Mouse (Mus musculus) small intestine, adult 2 months (tissue): Measurements from ENCODE around the gene Mipep. TPM values are rescaled to one million over a fixed set of nuclear protein-coding genes. Genes with fewer than 3 reads are reported as not detected.
A peak's percentile ranks its signal among the peaks of the same experiment; 100 is the strongest.

Experiments
- H3K27ac ChIP-seq: fragments of 200-500 bp; 2 replicates; pipeline ENCODE4 v1.5.1; 2012; ENCODE audit warnings: low read depth, low read length, control low read depth, inconsistent platforms; ENCODE audit not compliant: insufficient read depth
- H3K27me3 ChIP-seq: fragments of 200-500 bp; 2 replicates; pipeline ENCODE4 v1.6.1; 2012; ENCODE audit warnings: mild to moderate bottlenecking, moderate library complexity, low read length, inconsistent platforms; ENCODE audit not compliant: control insufficient read depth, insufficient read depth
- H3K36me3 ChIP-seq: fragments of 200-500 bp; 2 replicates; pipeline ENCODE4 v1.6.1; 2012; ENCODE audit warnings: mild to moderate bottlenecking, low read length, control low read depth, inconsistent platforms; ENCODE audit not compliant: control insufficient read depth, insufficient read depth
- H3K4me1 ChIP-seq: fragments of 200-500 bp; 2 replicates; pipeline ENCODE4 v1.6.1; 2012; ENCODE audit warnings: low read length, inconsistent platforms, mixed read lengths; ENCODE audit not compliant: control insufficient read depth, insufficient read depth, insufficient read length
- H3K4me3 ChIP-seq: fragments of 200-500 bp; 2 replicates; pipeline ENCODE4 v1.5.1; 2012; ENCODE audit warnings: low read depth, mild to moderate bottlenecking, control low read depth, inconsistent platforms, low read length, moderate library complexity
- CTCF ChIP-seq: fragments of 200-500 bp; IDR thresholded peaks from 2 replicates; pipeline ENCODE4 v1.5.1; 2012; ENCODE audit warnings: low read depth, mild to moderate bottlenecking, control low read depth, inconsistent platforms, low read length, moderate library complexity, mixed read lengths; ENCODE audit not compliant: insufficient replicate concordance, insufficient read length; ENCODE audit errors: extremely low read depth
- POLR2A ChIP-seq: fragments of 200-500 bp; IDR thresholded peaks from 2 replicates; pipeline ENCODE4 v1.6.1; 2012; ENCODE audit warnings: low read depth, mild to moderate bottlenecking, control low read depth, inconsistent platforms, low read length, moderate library complexity
- WGBS: fragments of 180-500 bp; shearing (Covaris S2); methylation state at CpG from one replicate; pipeline ENCODE4 v1.1.7; 2018; 5-methylcytosine and 5-hydroxymethylcytosine counted together
- polyA plus RNA-seq: library from polyadenylated mRNA; depleted of rRNA; stranded (reverse); fragments of >200 nt; gene quantifications from 2 replicates; pipeline ENCODE4 v1.2.3, GENCODE M21; 2012

The Mipep gene
- polyA plus RNA-seq, 1 experiment: 6.2 TPM

DNA sequence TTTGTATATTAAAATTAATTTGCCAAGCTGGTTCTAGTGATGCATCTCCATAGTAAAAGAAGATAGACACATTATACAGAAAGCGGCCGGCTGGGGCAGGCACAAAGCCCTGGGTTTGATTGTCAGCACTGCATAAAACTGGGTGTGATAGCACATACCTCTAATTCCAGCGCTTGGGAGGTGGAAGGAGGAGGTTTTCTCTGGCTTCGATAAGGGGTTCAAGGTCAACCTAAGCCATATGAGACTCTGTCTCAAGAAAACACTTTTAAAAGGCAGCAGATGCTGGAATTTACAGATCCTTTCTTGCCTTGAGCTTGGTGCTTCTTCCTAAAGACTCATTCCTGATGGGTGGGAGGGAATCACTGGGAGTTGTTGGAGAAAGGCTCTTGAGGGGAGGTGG lies 19.8 kb upstream of the Mipep start:
- Histone ChIP-seq H3K27ac (peak overlapping the region; percentile 59; the same call in 1 of the 2 replicates), H3K36me3 (peaks cover 32% of the 10 kb centered on the region), H3K27me3 (no peaks in the 10 kb centered on the region), H3K4me1 (no peaks in the 10 kb centered on the region), H3K4me3 (no peak overlapping the region)
- 79% methylated on average over 4 of the region's 4 CpGs for WGBS
- TF ChIP-seq POLR2A (no peak), CTCF (no peak)

DNA sequence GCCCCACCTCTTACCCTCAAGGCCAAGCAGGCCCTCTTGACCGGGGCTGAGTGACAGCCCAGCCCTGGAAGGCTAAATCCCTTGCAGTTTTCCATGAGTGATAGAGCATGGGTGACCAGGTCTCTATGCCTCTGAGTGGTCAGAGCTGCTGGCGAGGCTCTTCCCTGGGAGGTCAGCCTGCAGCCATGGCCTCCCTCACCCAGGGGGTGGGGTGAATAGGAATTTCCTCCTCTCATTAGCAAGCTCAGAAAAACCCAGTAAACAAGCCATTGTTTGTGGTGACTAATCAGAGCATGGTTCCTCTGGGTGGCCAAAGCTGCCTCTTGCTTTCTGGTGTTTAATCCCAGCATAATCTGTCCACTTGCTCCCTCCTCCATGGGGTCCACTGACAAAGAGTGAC lies 19.3 kb upstream of the Mipep start:
- 64% methylated on average over 2 of the region's 2 CpGs for WGBS
- Histone ChIP-seq H3K4me1 (no peaks in the 10 kb centered on the region), H3K27ac (peak overlapping the region; percentile 63), H3K36me3 (peaks cover 30% of the 10 kb centered on the region), H3K4me3 (no peak overlapping the region), H3K27me3 (no peaks in the 10 kb centered on the region)
- no peak for TF ChIP-seq POLR2A
- TF ChIP-seq CTCF: no peak

DNA sequence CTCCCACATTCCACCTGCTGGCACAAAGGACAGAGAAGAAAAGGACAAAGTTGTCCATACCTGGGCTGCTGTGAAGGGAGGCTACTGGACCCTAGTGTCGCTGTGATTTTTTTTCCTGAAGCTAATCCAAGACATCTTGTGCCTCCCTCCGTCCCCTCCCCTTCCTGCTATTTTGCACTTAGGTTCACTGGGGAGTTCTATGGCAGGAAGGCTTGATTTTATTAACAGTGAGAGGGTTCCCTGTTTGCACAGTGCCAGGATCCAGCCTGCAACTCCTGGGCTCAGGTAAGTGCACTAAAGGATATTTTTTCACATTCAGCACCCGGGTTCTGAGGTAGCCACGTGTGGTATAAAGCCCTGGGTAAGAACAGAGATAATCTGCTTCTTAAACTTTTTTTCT lies 16.5 kb upstream of the Mipep start, which contains the start of gene C1qtnf9:
Gene C1qtnf9, plus strand, starts transcription at position 251 of the 400 bp plus-strand sequence.
- Histone ChIP-seq H3K27ac (no peak within 1 kb of the TSS), H3K27me3 (no peaks in the 10 kb centered on the region), H3K36me3 (peaks cover 5% of the 10 kb centered on the region; the same call in 1 of the 2 replicates), H3K4me3 (no peak within 1 kb of the TSS), H3K4me1 (no peaks in the 10 kb centered on the region)
- TF ChIP-seq POLR2A (no peak), CTCF (no peak)
- WGBS: 56% methylated on average over 4 of the region's 4 CpGs

DNA sequence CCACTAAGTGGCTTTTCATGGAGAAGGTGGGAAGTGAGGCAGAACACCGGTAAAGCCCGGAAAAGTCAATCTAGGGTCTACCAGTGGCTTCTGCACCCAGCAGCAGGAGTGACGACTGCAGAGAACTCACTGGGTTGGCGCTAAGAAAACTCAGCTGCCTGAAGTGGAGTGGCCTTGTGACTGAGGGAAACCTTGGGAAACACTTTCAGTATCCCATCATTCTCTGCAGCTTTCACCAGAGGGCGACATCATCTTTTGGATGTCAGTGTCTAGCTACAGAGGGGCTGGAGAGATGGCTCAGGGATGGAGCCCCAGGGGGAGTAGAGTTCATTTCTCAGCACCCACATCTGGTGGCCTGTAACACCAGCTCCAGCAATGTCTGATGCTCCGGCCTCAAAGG lies 15.0 kb upstream of the Mipep start:
- H3K27me3 ChIP-seq: no peaks in the 10 kb centered on the region
- no peaks in the 10 kb centered on the region for H3K36me3 ChIP-seq
- 47% methylated on average over 6 of the region's 6 CpGs for WGBS
- H3K4me1 ChIP-seq: no peaks in the 10 kb centered on the region
- no peak for TF ChIP-seq POLR2A
- no peak for TF ChIP-seq CTCF
- H3K4me3 ChIP-seq: no peak overlapping the region
- H3K27ac ChIP-seq: 0 out of 2 replicates have a peak overlapping the region, but pooled peaks have one; percentile 43

DNA sequence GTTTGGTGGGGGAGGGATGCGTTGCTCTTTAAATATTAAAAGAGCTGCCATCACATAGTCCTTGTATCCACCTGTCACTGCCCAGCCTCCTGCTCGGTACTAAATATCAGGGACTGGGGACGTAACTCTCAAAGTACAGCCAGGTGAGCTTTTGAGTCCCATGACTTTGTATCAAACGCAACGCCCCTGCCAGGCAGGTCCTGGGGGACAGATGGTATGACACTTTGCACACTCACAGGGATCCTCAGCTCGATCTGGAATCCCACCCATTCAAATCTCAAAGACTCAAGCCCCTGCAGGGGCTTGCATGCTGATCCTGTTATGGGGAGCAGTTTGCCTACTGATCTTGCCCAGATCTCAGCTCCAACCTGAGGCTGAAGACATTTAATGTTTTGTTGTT lies 13.8 kb upstream of the Mipep start:
- TF ChIP-seq POLR2A (no peak), CTCF (no peak)
- H3K27me3 ChIP-seq: no peaks in the 10 kb centered on the region
- 58% methylated on average over 6 of the region's 6 CpGs for WGBS

DNA sequence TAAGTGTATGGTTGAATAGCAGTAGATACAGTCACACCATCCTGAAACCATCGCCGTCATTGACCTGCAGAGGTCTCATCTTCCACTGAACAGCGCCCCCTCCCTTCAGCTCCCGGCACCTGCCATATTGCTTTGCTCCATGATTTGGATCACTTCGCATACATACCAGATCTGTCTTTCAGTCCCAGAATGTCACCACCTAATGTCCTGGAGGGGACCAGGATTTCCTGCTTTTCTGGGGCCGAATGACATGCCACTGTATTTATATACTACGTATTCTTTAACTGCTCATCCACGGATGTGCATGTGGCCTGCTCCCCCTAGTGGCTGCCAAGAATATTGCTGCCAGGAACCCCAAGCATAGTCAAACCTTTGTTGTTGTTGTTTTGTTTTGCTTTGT lies 13.3 kb upstream of the Mipep start:
- TF ChIP-seq CTCF: peak; percentile 99; the same call in 1 of the 2 replicates
- TF ChIP-seq POLR2A: no peak
- Histone ChIP-seq H3K4me1 (no peaks in the 10 kb centered on the region), H3K27ac (no peak overlapping the region), H3K4me3 (peak overlapping the region; percentile 21; the same call in 1 of the 2 replicates), H3K27me3 (no peaks in the 10 kb centered on the region), H3K36me3 (no peaks in the 10 kb centered on the region)
- under 1% methylated on average over 8 of the region's 8 CpGs for WGBS

More for the DNA sequence above, 13.8 kb upstream of the Mipep start:
- Histone ChIP-seq H3K4me3 (no peak overlapping the region), H3K36me3 (no peaks in the 10 kb centered on the region), H3K27ac (no peak overlapping the region), H3K4me1 (no peaks in the 10 kb centered on the region)

DNA sequence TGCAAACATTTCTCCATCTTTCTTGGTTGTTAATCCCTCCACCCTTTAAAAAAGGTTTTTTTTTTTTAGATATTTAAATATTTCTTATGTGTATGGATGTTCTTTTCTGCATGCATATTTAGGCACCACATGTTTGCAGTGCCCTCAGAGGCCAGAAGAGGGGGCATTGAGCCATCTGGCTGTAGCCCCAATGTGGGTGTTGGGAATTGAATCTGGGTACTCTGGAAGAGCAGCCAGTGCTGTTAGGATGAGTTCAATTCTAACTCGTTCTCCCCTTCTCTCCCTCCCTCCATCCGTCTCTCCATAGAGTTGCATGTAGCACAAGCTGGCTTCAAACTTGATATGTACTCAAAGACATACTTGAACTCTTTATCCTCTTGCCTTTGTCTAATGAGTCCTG lies 10.9 kb upstream of the Mipep start:
- Histone ChIP-seq H3K27me3 (no peaks in the 10 kb centered on the region), H3K4me3 (no peak overlapping the region), H3K27ac (no peak overlapping the region), H3K36me3 (no peaks in the 10 kb centered on the region), H3K4me1 (no peaks in the 10 kb centered on the region)
- WGBS: 83% methylated on average over 2 of the region's 2 CpGs
- TF ChIP-seq POLR2A: no peak
- peak; percentile 10; the same call in 1 of the 2 replicates for TF ChIP-seq CTCF
